Mouse (Mus musculus): ENCODE measurements around the gene Foxc2. TPM values are rescaled to one million over a fixed set of nuclear protein-coding genes. Genes with fewer than 3 reads are reported as not detected.

Foxc2 gene
- polyA plus RNA-seq, 1 experiment from 2014 or later, result 0.80 TPM

Other genes with a start within 250 kb of the Foxc2 start
- gene Foxf1, start 31.8 kb upstream of the Foxc2 start, polyA plus RNA-seq (2015; fragmentation: Nextera tagmentation; extraction: Ambion mirVana), result 105 and 126 TPM in 2 replicates
- gene Mthfsd, start 7.8 kb upstream of the Foxc2 start, polyA plus RNA-seq (2015; fragmentation: Nextera tagmentation; extraction: Ambion mirVana), result 50.6 and 52.3 TPM in 2 replicates
- gene Foxl1, start 11.8 kb downstream of the Foxc2 start, polyA plus RNA-seq (2015; fragmentation: Nextera tagmentation; extraction: Ambion mirVana), result 9.0 and 9.3 TPM in 2 replicates

All from intestine, embryonic 15.5 days (tissue).